11 mouse cellular contexts compared by ENCODE assay signal in the genomic region with DNA sequence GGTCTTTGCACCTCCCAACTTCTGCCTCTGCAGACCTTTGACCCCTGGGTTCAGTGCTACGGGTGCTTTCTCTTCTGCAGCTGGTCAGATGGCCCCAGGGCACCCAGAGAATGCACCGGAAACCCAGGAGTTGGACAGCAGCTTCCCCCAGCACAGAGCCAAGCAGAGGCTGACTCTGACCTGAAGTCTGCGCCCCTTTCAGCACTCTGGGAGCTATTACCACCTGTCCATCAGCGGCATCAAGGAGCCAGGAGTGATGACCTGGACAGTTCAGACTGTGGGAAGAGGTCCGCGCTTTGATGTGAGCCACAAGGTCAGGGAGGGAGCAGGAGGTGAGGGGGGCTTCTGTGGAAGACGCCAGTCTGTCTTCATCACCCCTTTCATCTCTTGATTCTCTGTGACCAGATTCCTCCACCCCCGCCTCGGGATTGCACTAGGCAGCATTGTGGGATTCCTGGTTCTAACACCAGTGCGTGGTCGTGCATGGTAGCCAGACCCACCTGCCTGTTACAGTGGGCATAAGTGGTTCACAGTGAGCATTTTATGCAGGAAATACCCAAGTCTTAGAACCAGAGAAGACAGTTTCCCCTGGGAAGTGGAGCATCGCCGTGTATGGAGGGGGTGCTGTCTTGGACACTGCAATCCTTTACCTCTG. TPM values are rescaled to one million over a fixed set of nuclear protein-coding genes. Genes with fewer than 3 reads are reported as not detected.
A peak's percentile ranks its signal among the peaks of the same experiment; 100 is the strongest.
DNase-seq lines count a peak whose midpoint lies in the region; ATAC-seq and TF ChIP-seq lines count a peak whose summit lies in the region.
"Had no signal": no experiment of that assay in that cellular context is flagged by ENCODE, and none has a peak within 500 bp of the region (broad histone marks: within the 10 kb centered on the region; RNA-seq: fewer than 3 reads in every experiment).

No protein-coding gene starts in this region.

- peak; percentile 20; the same call in 1 of the 2 replicates for ATAC-seq in intestine, postnatal 0 days
- ATAC-seq in midbrain, embryonic 11.5 days (ENCODE audit: low FRiP score), result peak; percentile 65

- H3K9me3 ChIP-seq in intestine, postnatal 0 days (ENCODE audit: control insufficient read depth), result no peaks in the 10 kb centered on the region
- no peaks in the 10 kb centered on the region for H3K9me3 ChIP-seq in midbrain, embryonic 11.5 days (ENCODE audit: control insufficient read depth, low read length)

- H3K9ac ChIP-seq in intestine, postnatal 0 days (ENCODE audit: low read depth, low read length), result no peak overlapping the region
- no peak overlapping the region for H3K9ac ChIP-seq in midbrain, embryonic 11.5 days (ENCODE audit: low read length)
- H3K9ac ChIP-seq: liver, embryonic 14.5 days had no signal

- no peaks in the 10 kb centered on the region for H3K27me3 ChIP-seq in intestine, postnatal 0 days (replicated peaks; ENCODE audit: control insufficient read depth, insufficient read depth, low read length)
- H3K27me3 ChIP-seq in midbrain, embryonic 11.5 days (ENCODE audit: control insufficient read depth, insufficient read depth, low read length), result no peaks in the 10 kb centered on the region; the same call in 1 of the 2 replicates

- peak; percentile 19 for DNase-seq in cerebellum, adult 8-10 months
- no peak for DNase-seq in cerebellum, postnatal 36 days
- DNase-seq in embryo, embryonic 9.5 days (ENCODE audit: extremely low spot score), result peak; percentile 71
- no peak for DNase-seq in midbrain, embryonic 11.5 days (ENCODE audit: low spot score, missing footprints)
- no peak for DNase-seq in urinary bladder, adult 2 months (ENCODE audit: low spot score)
- DNase-seq in layer of hippocampus, adult 9-10 months (ENCODE audit: low spot score), result no peak
- no peak for DNase-seq in adrenal gland, postnatal 25 days
- DNase-seq: gastrocnemius, postnatal 25 days; spleen, adult 18-20 months had no signal

- no peak overlapping the region for H3K27ac ChIP-seq in intestine, postnatal 0 days (ENCODE audit: low read depth, low read length)
- no peak overlapping the region for H3K27ac ChIP-seq in midbrain, embryonic 11.5 days (ENCODE audit: low read depth, low read length)
- H3K27ac ChIP-seq: liver, embryonic 14.5 days had no signal

- H3K4me1 ChIP-seq in intestine, postnatal 0 days (replicated peaks; ENCODE audit: control insufficient read depth, insufficient read depth, low read length), result peaks cover 7% of the 10 kb centered on the region; the same call in 1 of the 2 replicates
- no peaks in the 10 kb centered on the region for H3K4me1 ChIP-seq in midbrain, embryonic 11.5 days (ENCODE audit: control insufficient read depth, insufficient read depth, low read length)

- no peak overlapping the region for H3K4me2 ChIP-seq in intestine, postnatal 0 days (replicated peaks; ENCODE audit: low read depth)
- no peak overlapping the region for H3K4me2 ChIP-seq in midbrain, embryonic 11.5 days

- WGBS in intestine, postnatal 0 days, result 84% methylated on average over 13 of the region's 13 CpGs
- WGBS in midbrain, embryonic 11.5 days, result 53% methylated on average over 13 of the region's 13 CpGs

- no peak for TF ChIP-seq CTCF in intestine, postnatal 0 days (IDR thresholded peaks at IDR 0.05; ENCODE audit: low read depth)

- no peaks in the 10 kb centered on the region for H3K36me3 ChIP-seq in intestine, postnatal 0 days (ENCODE audit: control insufficient read depth, insufficient read depth)
- no peaks in the 10 kb centered on the region for H3K36me3 ChIP-seq in midbrain, embryonic 11.5 days (ENCODE audit: control insufficient read depth, insufficient read depth, low read length)

- no peak overlapping the region for H3K4me3 ChIP-seq in intestine, postnatal 0 days (ENCODE audit: low read depth, low read length)
- no peak overlapping the region for H3K4me3 ChIP-seq in midbrain, embryonic 11.5 days (ENCODE audit: low read depth, low read length)

RNA-seq across cellular contexts. Expression of a gene that starts 15.9 kb away (rescaled TPM):
- polyA plus RNA-seq in intestine, postnatal 0 days (2015; fragmentation: Nextera tagmentation; extraction: Ambion mirVana), result 16.3 and 16.6 TPM in 2 replicates
- polyA plus RNA-seq in midbrain, embryonic 11.5 days (2014; fragmentation: Nextera tagmentation; extraction: Ambion mirVana), result 29.6 and 29.8 TPM in 2 replicates
- polyA plus RNA-seq in urinary bladder, adult 2 months (2012; rRNA removed), result 13.7 and 14.8 TPM in 2 replicates
- 18.1 and 19.8 TPM in 2 replicates for total RNA-seq in adrenal gland, postnatal 25 days (2021)

RNA-seq across cellular contexts. Expression of a gene that starts 15.9 kb away (rescaled TPM):
- polyA plus RNA-seq in intestine, postnatal 0 days (2015; fragmentation: Nextera tagmentation; extraction: Ambion mirVana), result 73.5 and 80.7 TPM in 2 replicates
- 82.0 and 82.2 TPM in 2 replicates for polyA plus RNA-seq in midbrain, embryonic 11.5 days (2014; fragmentation: Nextera tagmentation; extraction: Ambion mirVana)
- polyA plus RNA-seq in urinary bladder, adult 2 months (2012; rRNA removed), result 12.5 and 16.1 TPM in 2 replicates
- 12.7 and 13.6 TPM in 2 replicates for total RNA-seq in adrenal gland, postnatal 25 days (2021)

Comparison
In these comparisons a context has a peak if more than half of its experiments do, and no peak if none do; other contexts are left out.
1. DNase-seq: peak in cerebellum, adult 8-10 months (single experiment) and embryo, embryonic 9.5 days (single experiment); none in cerebellum, postnatal 36 days (0 of 2), midbrain, embryonic 11.5 days (single experiment), urinary bladder, adult 2 months (single experiment), layer of hippocampus, adult 9-10 months (single experiment) and adrenal gland, postnatal 25 days (single experiment).